25 mouse cellular contexts compared by ENCODE assay signal in the genomic region with DNA sequence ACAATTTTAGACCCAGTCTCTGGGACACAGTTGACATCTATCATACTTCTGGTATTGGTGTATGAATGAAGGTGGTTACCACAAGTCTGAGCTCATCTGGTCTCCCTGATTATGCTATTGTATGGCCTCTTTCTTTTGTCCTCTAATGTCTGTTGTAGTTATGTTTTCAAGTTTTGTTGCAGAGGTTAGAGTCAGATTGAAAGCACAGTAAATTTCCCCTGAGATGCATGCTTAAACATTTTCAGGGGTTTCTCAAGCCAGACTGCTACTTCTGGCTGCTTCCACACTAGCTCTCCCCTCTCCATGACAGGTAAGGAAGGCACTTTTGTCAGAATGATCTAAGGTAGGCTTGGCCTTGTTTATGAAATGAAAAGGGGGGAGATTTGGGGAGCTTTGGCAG. TPM values are rescaled to one million over a fixed set of nuclear protein-coding genes. Genes with fewer than 3 reads are reported as not detected.
"Had no signal": no experiment of that assay in that cellular context is flagged by ENCODE, and none has a peak within 500 bp of the region (broad histone marks: within the 10 kb centered on the region; RNA-seq: fewer than 3 reads in every experiment).

No protein-coding gene starts in this region.

- H3K4me2 ChIP-seq: neural tube, embryonic 13.5 days; neural tube, embryonic 15.5 days; stomach, embryonic 15.5 days had no signal

- H3K27ac ChIP-seq: neural tube, embryonic 13.5 days; neural tube, embryonic 15.5 days; stomach, embryonic 15.5 days; stomach, postnatal 0 days had no signal

- H3K4me3 ChIP-seq: neural tube, embryonic 13.5 days; neural tube, embryonic 15.5 days; stomach, embryonic 15.5 days had no signal

- H3K9me3 ChIP-seq: neural tube, embryonic 13.5 days; neural tube, embryonic 15.5 days; stomach, embryonic 15.5 days had no signal

- H3K4me1 ChIP-seq: neural tube, embryonic 13.5 days; neural tube, embryonic 15.5 days; stomach, embryonic 15.5 days had no signal

- H3K9ac ChIP-seq: neural tube, embryonic 13.5 days; neural tube, embryonic 15.5 days; stomach, embryonic 15.5 days had no signal

- DNase-seq: retina, postnatal 1 day; right cerebral cortex, adult 18-20 months; right cerebral cortex, postnatal 14 days; right cerebral cortex, postnatal 25 days; right cerebral cortex, postnatal 4 days; spleen, adult 18-20 months; thymus, adult 18-20 months; thymus, adult 2 months; thymus, postnatal 14 days; thymus, postnatal 25 days; thymus, postnatal 36 days; thymus, postnatal 4 days had no signal

- H3K27me3 ChIP-seq: neural tube, embryonic 13.5 days; neural tube, embryonic 15.5 days; stomach, embryonic 15.5 days had no signal

- H3K36me3 ChIP-seq: neural tube, embryonic 13.5 days; neural tube, embryonic 15.5 days; stomach, embryonic 15.5 days had no signal

RNA-seq across cellular contexts. Expression of a gene that starts 16.6 kb away (rescaled TPM):
- total RNA-seq: neutrophil, adult 5-6 weeks had no signal
- polyA plus RNA-seq: neural tube, embryonic 13.5 days; neural tube, embryonic 14.5 days; neural tube, embryonic 15.5 days; small intestine, adult 2 months; spleen, adult 2 months; stomach, embryonic 14.5 days; stomach, embryonic 15.5 days; stomach, embryonic 16.5 days; stomach, postnatal 0 days; testis, adult 2 months; thymus, adult 2 months; thymus, postnatal 0 days; urinary bladder, adult 2 months had no signal

RNA-seq across cellular contexts. Expression of a gene that starts 50.0 kb away (rescaled TPM):
- total RNA-seq: neutrophil, adult 5-6 weeks had no signal
- polyA plus RNA-seq: neural tube, embryonic 13.5 days; neural tube, embryonic 14.5 days; neural tube, embryonic 15.5 days; small intestine, adult 2 months; spleen, adult 2 months; stomach, embryonic 14.5 days; stomach, embryonic 15.5 days; stomach, postnatal 0 days; testis, adult 2 months; thymus, postnatal 0 days had no signal
